Mouse (Mus musculus) G1E-ER4 (cell line): ENCODE results near the gene Itm2c. TPM values are rescaled to one million over a fixed set of nuclear protein-coding genes. Genes with fewer than 3 reads are reported as not detected.

Source experiments
- GATA1 ChIP-seq: IDR thresholded peaks from one replicate; pipeline ENCODE4 v1.8.0; 2012; ENCODE audit warnings: low read length, inconsistent platforms
- polyA plus RNA-seq: library from polyadenylated mRNA; stranded (reverse); fragments of >175 nt; gene quantifications from 2 replicates; pipeline ENCODE4 v1.2.3, GENCODE M21; 2012

Gene Itm2c
- polyA plus RNA-seq, 1 experiment, result 71.2 TPM

DNA sequence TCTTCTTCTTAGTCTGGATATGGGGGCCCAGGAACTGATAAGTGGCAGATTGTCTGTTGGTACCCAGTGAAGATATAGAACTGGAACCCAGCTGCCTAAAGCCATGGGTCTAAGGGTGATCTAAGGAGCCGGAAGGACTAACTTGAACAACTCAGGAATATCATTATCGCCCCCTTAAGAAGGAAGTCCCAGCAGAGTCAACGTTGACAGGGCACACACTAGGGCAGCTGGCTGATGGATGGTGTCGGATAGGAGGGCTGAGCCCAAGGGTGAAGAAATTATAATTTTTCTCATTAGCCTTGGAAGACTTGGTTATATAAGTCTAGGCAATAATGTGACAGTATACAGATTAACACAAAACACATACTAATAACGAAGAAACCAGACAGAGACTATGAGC, 2.0 kb downstream of the Itm2c start:
- TF ChIP-seq GATA1, result no peak

DNA sequence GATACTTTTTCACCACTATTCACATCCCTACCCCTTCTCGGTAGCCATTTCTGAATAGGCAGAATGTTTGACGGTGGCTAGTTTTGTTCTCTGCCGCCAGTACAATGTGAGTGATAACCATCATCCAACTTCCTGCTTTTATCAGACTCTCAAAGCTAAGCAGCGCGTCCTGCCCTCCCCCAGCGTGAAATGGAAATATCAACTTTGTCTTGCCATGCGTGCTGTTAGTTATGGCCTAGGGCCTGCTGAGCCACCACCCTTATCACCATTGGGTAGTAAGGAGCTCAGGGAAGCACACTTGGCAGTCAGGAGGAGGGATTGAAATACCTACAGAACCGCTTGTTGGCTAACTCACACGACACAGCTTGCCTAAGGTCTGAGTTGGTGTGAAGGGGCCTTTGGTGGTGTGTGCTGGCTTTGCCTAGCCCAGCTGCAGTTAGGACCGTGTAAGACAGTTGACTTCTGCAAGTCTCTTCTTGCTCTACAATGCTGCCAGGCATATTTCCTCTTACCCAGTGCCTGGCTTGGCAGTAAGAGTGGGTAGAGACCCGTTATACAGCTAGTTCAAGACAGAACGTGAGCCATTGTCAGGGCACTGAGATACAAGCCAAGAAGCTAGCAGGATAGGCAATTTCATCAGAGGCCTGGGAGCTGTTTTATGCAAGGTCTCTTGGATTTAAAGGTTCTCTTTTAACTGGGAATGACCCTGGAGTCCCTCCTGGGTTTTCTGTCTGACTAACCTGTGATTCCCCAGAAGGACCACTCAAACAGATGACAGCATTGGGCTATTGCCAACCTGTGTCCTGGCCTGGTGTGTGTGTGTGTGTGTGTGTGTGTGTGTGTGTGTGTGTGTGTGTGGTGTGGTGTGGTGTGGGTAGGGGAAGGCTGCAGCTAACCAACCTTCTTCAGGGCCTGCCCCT, 3.0 kb downstream of the Itm2c start:
- TF ChIP-seq GATA1, result peak; percentile 24

DNA sequence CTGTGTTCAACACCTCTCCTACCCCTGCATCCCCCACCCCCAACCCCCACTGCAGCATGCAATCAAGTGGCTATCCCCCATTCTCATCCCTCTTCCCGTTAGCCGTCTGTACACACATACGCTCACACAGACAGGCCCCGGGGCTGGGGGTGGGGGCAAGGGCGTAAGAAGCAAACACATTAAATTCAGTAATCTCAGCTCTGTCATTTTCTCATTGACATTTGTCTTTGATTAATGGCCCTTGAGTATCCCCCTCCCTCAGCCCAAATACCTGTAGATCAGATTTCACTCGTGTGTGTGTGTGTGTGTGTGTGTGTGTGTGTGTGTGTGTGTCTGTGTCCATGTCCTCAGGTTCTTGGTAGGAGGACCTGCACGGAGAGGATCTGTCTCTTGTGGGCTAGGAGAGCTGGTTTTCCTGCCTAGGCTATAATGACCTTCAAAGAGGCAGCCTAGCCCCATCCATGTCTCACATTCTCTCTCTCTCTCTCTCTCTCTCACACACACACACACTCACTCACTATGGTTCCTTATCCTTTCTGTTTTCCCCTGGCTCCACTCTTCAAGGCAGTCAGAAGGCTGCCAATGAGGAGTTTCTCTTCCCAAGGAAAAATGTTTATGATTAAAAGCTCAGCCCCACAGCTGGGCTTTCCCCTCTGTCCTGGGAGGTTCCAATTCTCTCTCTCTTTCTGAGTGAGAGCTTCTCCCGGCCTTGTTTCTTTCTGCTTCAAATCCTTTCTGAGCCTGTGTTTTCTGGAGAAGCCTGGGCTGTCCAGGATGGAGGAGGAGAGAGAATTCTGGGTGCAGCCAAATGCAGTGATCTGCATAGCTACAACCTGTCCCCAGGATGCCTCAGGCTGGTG, 4.0 kb downstream of the Itm2c start:
- no peak for TF ChIP-seq GATA1

DNA sequence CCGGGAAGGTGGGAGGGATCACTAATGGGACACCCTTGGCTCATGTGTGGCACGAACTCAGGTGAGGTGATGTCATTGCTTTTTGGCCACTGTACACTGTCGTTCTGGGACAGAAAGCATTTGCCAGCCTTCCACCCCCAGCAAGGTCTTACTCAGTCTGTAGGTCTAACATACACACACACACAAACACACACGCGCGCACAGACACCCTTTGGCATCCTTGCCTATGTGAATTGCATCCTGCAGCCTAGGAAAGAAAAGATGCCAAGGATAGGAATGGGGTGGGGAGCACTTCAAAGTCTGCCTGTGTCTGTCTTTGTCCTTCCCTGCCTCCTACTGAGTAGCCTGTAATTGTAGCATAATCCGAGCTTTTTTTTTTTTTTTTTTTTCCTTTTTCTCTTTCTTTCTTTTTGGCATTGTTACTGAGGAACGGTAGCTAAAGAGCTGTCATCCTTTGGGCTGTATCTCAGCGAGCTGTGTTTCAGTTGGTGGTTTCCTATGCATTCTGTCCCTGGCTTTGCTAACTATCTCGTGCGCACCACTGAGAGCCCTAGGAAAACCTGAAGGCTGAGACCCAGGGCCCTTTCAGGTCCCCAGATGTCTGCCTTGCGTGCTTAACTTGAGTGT, 4.8 kb downstream of the Itm2c start:
- no peak for TF ChIP-seq GATA1

DNA sequence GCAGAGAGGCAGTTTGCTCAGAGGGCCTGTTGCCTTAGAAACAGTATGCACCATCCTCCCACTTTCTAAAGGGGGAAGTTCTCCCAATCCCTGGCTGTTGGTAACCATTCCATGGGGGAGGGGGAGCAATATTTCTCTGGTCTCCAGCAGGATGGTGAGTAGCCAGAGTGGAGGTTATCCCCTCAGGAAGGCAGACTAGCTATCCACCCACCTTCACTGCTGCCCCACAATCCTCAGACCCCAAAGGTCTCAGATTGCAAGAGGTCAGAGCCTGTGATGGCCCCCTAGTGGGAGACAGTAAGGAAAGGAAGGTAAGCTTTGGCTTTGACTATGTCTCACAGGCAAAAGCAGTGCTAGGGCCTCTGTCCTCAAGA, 5.3 kb downstream of the Itm2c start:
- no peak for TF ChIP-seq GATA1

DNA sequence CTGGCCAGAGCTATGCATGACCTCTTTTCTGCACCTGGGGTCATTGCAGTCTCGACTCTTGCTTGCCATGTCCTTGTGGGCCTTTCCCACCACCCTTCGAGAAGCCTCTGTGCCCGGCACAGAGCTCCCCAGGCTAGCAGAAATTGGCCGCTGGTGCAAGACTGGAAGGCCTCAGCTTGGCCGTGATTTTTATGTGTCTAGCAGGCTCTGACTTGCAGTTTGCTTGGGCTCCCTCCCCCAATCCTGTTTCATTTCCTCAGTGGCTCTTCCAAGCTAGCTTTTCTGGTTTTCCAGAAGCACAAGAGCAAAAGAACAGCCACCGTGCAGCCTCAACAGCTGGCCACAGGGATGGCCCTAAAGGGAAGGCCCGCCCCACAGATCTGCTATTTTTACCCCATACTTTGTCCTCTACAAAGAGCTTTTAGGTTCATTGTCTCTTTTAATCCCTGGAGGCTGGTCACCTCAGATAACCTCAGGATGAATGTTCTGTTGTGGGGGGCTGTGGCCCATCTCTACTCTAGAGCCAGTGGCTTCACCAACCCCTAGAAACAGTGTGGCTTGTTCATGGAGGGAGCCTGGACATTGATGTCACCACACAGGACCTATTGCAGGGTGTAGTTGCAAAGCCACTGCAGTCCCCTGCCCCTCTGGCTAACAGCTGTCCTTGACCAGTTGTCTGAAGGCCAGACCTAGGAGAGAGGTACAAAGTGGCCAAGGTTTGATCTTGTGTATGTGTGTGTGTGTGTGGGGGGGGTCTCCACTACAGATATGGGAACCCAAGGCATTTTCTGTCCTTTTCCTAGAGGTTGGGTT, 6.6 kb downstream of the Itm2c start:
- no peak for TF ChIP-seq GATA1

DNA sequence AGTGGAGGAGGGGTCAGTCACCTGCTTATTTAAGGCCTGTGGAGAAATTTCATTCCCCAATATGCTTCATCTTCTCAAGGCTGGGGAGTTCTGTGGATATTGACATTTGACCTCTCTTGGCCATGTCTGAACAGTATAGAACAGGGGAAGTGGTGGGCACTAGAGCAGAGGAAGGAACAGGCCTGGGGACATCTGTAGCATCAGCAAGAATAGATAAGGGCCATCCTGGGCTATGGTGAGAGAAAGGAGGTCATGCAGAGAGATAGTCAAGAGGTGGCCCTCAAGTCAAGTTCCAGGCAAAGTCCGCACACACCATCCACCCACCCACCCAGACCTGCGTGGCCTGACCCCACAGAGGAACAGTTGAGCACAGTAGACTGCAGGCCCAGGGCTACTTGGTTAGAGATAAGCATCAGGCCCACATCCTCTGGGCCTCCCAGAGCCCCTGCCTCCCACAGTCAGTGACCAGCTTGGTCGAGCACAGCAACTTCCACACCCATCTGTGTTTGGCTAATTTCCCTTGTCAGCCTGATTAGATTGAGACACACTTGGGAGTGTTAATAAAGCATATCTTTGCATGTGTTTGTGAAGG, 7.5 kb downstream of the Itm2c start:
- TF ChIP-seq GATA1, result no peak

DNA sequence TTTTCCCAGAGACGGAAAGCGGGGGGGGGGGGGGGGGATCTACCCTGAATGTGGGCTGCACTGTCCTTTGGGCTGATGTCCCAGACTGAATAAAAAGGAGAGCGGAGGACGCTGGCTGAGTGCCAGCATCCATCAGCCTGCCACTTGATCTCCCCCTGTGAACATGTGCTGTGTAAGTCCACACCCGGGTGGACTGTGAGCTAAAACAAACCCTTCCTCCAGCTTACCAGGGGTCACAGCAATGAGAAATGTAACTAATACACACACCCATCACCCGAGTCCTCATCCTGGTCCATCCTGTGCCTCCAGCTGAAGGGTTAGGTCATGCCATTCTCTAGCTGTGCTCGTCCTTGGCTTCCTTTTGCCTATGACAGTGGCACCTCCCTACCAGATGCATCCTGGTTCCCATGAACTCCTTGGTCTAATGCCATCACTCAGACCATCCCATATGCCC, 8.1 kb downstream of the Itm2c start:
- no peak for TF ChIP-seq GATA1

DNA sequence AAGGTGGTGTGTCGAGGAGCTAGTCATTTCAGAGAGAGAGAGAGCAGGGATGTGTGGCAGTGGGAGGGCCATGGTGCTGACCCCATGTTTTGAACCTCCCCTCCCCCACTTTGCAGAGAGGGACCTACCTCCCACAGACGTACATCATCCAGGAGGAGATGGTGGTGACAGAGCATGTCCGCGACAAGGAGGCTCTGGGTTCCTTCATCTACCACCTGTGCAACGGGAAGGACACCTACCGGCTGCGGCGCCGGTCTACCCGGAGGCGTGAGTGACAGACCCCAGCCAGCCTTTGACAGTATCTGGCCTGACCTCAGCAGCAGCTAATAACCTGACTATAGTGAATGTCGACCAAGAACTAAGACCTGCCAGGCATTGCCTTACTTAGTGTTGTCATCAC, 12.8 kb downstream of the Itm2c start:
- no peak for TF ChIP-seq GATA1

DNA sequence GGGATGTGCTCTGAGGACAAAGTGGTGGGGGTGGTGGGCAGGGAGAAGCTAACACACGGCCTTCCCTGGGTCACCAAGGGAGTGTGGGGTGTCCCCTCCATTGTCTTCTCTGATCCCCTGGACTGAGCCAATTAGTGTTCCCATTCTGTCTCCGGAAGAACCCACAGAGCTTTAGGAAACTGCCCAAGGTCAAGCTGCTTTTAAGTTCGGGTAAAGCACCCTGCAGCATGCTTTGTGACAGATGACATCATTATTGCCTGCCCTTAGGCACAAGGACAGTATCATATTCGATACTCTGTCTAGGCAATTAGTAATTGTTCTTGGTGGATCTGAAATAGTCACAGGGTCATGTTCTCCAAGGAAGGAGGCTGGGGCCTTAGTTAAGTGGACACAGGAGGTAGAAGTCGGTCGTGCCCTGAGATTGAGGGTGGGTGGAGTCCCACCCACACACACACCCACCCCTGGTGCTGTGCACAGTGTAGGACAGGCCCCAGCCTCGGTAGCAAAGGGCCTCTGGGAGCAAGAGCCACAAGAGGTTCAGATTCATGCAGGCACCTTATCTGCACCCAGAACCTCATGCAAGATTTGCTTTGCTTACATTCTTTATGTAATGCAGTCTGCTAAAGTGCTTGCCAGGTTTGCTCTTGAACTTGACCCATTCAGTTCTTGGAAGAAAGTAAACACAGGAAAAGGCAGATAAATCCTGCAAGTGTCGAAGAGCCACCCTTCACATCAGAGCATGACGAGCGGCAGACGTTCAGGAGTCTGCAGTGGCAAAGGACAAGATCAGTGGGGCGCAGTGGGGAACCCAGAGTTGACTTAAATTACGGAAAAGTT, 14.9 kb downstream of the Itm2c start:
- TF ChIP-seq GATA1, result no peak

DNA sequence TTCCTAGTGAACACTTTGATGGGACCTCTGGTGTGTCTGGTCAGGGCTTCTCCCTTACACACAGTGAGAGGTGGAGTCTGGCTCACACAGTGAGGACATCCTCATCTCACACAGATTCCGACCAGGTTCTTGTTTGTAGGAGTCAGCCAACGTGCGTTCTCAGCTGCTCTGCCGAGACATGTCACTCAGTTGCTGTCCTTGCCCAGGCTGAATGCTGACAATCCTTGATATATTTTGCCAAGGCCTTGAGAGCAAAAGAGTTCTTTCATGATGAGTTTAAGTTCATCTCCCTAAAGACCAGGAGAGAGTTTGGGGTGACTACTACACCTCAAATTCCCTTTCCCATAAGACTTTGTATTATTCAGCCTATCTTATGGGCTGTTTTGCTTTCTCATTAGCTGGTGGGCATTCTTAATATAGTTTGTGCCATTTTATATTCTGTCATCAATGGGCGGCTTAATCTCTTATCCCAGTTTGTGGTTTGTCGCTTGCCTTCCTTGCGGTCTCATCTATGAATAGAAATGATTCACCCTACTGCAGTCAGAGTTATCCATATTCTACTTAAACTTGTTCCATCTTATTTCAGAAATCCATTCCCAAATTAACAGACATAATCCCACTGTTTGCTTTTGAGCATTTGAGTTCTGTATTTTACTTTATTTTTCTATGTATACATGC, 19.1 kb downstream of the Itm2c start:
- no peak for TF ChIP-seq GATA1

DNA sequence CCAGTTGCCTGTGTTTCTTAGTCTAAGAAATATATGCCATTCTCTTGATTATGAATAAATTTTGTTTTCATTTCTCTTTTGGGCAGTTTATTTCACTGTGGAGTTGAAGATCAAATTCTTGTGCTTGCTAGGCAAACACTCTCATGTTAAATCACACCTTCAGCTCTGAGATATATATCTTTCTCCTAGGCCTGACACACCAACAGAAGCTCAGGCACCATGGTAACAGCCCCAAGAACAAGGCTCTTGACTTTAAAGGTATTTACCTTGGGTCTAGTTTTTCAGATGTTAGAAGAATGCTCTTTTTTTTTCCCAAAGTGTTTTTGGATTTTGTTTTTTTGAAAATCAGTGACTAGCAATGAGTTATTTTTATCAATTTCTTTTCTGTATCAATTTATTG, 21.8 kb downstream of the Itm2c start:
- no peak for TF ChIP-seq GATA1

DNA sequence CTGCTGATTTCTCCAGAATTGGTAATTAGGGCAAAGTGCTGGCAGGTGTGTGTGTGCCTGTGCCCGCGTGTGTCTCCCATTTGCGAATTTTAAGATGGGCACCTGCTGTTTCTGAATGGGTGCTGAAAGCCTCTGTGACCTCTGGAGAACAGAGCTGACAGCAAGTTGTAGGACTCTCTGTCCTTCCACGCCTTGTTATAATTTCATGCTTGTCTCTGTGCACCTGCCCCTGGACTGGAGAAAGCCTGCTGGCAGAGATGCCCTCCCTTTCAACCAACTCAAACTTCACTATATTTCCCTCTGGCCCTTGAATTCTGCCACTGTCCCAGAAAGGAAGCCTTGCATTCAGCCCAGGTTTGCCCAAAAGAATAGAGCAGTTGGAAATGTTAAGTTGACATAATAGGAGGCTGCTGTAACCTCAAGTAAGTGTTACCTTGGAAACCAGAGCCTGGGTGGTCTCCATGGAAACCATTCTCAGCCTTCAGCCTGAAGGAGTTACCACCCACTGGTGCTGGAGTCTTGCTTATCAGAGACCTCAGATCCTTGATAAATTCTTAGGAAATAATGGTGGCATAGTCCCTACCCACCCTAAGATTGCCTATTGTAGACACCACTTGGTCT, 22.9 kb downstream of the Itm2c start:
- TF ChIP-seq GATA1, result no peak
